Mouse (Mus musculus): Measurements from ENCODE around the gene Csnk1g2. TPM values are rescaled to one million over a fixed set of nuclear protein-coding genes. Genes with fewer than 3 reads are reported as not detected.
"Not testable (repeated sequence)": the region's sequence is repeated elsewhere in the genome, so short reads cannot be mapped to it uniquely, and the experiment has no call there.

The Csnk1g2 gene
- total and polyA plus RNA-seq, 2 experiments from 2014 or later = 94.1 to 127 TPM

DNA sequence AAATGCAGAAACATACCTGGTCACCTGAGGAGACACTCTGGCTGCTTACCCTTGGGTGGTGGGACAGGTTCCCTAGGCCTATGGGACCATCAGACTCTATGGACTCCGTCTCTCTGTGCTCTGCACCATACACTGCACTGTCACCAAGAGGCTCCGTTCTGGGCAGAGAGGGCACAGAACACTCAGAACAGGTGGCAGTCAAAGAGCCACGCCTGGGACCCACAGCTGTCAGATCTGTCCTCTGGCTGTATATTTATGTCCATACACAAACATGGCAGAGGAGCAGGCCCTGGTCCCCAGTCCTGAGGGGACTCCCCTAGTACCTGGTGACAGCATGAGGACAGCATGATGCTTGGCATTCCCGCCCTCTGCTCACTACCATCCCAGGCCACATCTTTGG lies 3.1 kb downstream of the Csnk1g2 start:
- WGBS = 92% methylated on average over 4 of the region's 4 CpGs
- peaks cover 22% of the 10 kb centered on the region; the same call in 1 of the 2 replicates for H3K4me1 ChIP-seq (ENCODE audit: insufficient read depth)
- H3K4me2 ChIP-seq (ENCODE audit: low read depth) = no peak overlapping the region
- H3K4me3 ChIP-seq (ENCODE audit: low read depth, low read length) = no peak overlapping the region
- ATAC-seq (no peak), DNase-seq (no peak)
- H3K9me3 ChIP-seq (ENCODE audit: low read length) = no peaks in the 10 kb centered on the region
- no peaks in the 10 kb centered on the region for H3K27me3 ChIP-seq (ENCODE audit: insufficient read depth, low read length)
- H3K9ac ChIP-seq = no peak overlapping the region
- no peak overlapping the region for H3K27ac ChIP-seq (ENCODE audit: low read depth, low read length)
- TF ChIP-seq CTCF (IDR thresholded peaks at IDR 0.05; ENCODE audit: low read depth) = no peak
- peaks cover 4% of the 10 kb centered on the region; the same call in 1 of the 2 replicates for H3K36me3 ChIP-seq (ENCODE audit: insufficient read depth)

- WGBS = 66% methylated on average over 2 of the region's 2 CpGs
- H3K4me1 ChIP-seq (ENCODE audit: insufficient read depth) = peaks cover 16% of the 10 kb centered on the region; the same call in 1 of the 2 replicates
- H3K4me2 ChIP-seq (ENCODE audit: low read depth) = no peak overlapping the region
- no peak for TF ChIP-seq CTCF (IDR thresholded peaks at IDR 0.05; ENCODE audit: low read depth)
- DNase-seq = no peak
- no peak overlapping the region for H3K4me3 ChIP-seq (ENCODE audit: low read depth, low read length)
- ATAC-seq = no peak
- no peak overlapping the region for H3K9ac ChIP-seq
- H3K36me3 ChIP-seq (ENCODE audit: insufficient read depth) = peaks cover 4% of the 10 kb centered on the region; the same call in 1 of the 2 replicates
- no peaks in the 10 kb centered on the region for H3K9me3 ChIP-seq (ENCODE audit: low read length)
- no peak overlapping the region for H3K27ac ChIP-seq (ENCODE audit: low read depth, low read length)
- no peaks in the 10 kb centered on the region for H3K27me3 ChIP-seq (ENCODE audit: insufficient read depth, low read length)
Measured at GRCm38 (mm10) chr10:80627685-80628084, 5.0 kb downstream of the Csnk1g2 start.

DNA sequence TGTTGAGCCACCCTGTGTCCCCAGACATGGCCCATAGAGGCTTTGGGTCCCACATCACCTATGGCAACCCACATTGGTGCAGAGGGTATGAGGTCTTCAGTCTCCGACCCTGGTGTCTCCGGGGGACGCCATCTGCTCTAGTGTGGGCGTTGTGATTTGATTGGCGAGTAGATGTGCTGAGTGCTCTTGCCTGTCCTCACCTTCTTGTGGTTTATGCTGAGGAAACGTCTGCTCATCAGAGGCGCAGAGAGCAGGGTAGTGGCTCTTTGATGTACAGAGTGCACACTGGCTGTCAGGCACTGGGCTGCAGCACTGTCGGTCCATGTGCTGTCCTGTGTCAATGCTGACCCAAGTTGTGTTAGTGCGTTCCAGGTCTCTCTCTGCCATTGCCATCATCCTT lies 6.3 kb downstream of the Csnk1g2 start:
- Histone ChIP-seq H3K4me3 (ENCODE audit: low read depth, low read length) (no peak overlapping the region), H3K9me3 (ENCODE audit: low read length) (no peaks in the 10 kb centered on the region), H3K4me1 (ENCODE audit: insufficient read depth) (0 out of 2 replicates have a peak, but pooled peaks cover 8% of the 10 kb centered on the region), H3K36me3 (ENCODE audit: insufficient read depth) (peaks cover 5% of the 10 kb centered on the region), H3K27me3 (ENCODE audit: insufficient read depth, low read length) (no peaks in the 10 kb centered on the region), H3K27ac (ENCODE audit: low read depth, low read length) (no peak overlapping the region), H3K4me2 (ENCODE audit: low read depth) (no peak overlapping the region), H3K9ac (no peak overlapping the region)
- WGBS = 92% methylated on average over 9 of the region's 9 CpGs
- DNase-seq = no peak
- no peak for ATAC-seq
- TF ChIP-seq CTCF (IDR thresholded peaks at IDR 0.05; ENCODE audit: low read depth) = no peak

DNA sequence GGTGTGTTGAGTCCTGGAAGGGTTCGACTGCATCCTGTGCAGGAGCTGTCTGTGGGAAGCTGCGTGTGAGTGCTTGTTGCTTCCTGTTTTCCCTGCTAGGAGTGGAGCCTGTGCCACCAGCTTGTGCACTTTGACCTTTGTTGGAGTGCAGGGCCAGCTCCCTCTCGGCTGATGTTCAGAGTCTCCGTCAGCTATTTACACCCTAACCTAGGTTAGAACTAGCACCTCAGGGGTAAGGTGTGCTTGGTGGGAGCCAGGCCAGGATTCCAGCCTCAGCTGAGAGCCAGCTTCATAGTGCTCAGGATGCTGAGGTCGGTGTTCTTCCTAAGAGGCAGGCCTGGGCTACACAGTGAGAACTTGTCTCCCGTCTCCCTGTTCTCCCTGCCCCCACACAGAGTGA lies 12.7 kb downstream of the Csnk1g2 start:
- no peak for DNase-seq
- H3K27ac ChIP-seq (ENCODE audit: low read depth, low read length) = no peak overlapping the region
- TF ChIP-seq CTCF (IDR thresholded peaks at IDR 0.05; ENCODE audit: low read depth) = no peak
- H3K4me3 ChIP-seq (ENCODE audit: low read depth, low read length) = no peak overlapping the region
- H3K9ac ChIP-seq = no peak overlapping the region
- no peaks in the 10 kb centered on the region for H3K9me3 ChIP-seq (ENCODE audit: low read length)
- H3K36me3 ChIP-seq (ENCODE audit: insufficient read depth) = peaks cover 63% of the 10 kb centered on the region
- no peak overlapping the region for H3K4me2 ChIP-seq (ENCODE audit: low read depth)
- H3K4me1 ChIP-seq (ENCODE audit: insufficient read depth) = no peaks in the 10 kb centered on the region
- WGBS = 92% methylated on average over 6 of the region's 6 CpGs
- no peaks in the 10 kb centered on the region for H3K27me3 ChIP-seq (ENCODE audit: insufficient read depth, low read length)
- ATAC-seq = no peak

- TF ChIP-seq CTCF (IDR thresholded peaks at IDR 0.05; ENCODE audit: low read depth) = no peak
- H3K9ac ChIP-seq = no peak overlapping the region
- DNase-seq = no peak
- no peaks in the 10 kb centered on the region for H3K27me3 ChIP-seq (ENCODE audit: insufficient read depth, low read length)
- 94% methylated on average over 10 of the region's 10 CpGs for WGBS
- no peak overlapping the region for H3K27ac ChIP-seq (ENCODE audit: low read depth, low read length)
- ATAC-seq = no peak
- H3K36me3 ChIP-seq (ENCODE audit: insufficient read depth) = peaks cover 57% of the 10 kb centered on the region
- H3K4me3 ChIP-seq (ENCODE audit: low read depth, low read length) = no peak overlapping the region
- no peak overlapping the region for H3K4me2 ChIP-seq (ENCODE audit: low read depth)
- H3K9me3 ChIP-seq (ENCODE audit: low read length) = no peaks in the 10 kb centered on the region
- no peaks in the 10 kb centered on the region for H3K4me1 ChIP-seq (ENCODE audit: insufficient read depth)
Measured at GRCm38 (mm10) chr10:80646936-80647335, 24.3 kb downstream of the Csnk1g2 start.

- DNase-seq; H3K27ac ChIP-seq (ENCODE audit: low read depth, low read length); H3K27me3 ChIP-seq (ENCODE audit: insufficient read depth, low read length); H3K9me3 ChIP-seq (ENCODE audit: low read length); H3K4me1 ChIP-seq (ENCODE audit: insufficient read depth); H3K4me2 ChIP-seq (ENCODE audit: low read depth); H3K9ac ChIP-seq; H3K4me3 ChIP-seq (ENCODE audit: low read depth, low read length); ATAC-seq: not testable (repeated sequence)
- WGBS = 90% methylated on average over 6 of the region's 6 CpGs
- peaks cover 30% of the 10 kb centered on the region for H3K36me3 ChIP-seq (ENCODE audit: insufficient read depth)
Measured at GRCm38 (mm10) chr10:80649910-80650309, 27.3 kb downstream of the Csnk1g2 start.

- peaks cover 25% of the 10 kb centered on the region for H3K36me3 ChIP-seq (ENCODE audit: insufficient read depth)
- no peak overlapping the region for H3K9ac ChIP-seq
- peaks cover 6% of the 10 kb centered on the region for H3K4me1 ChIP-seq (ENCODE audit: insufficient read depth)
- DNase-seq (no peak), ATAC-seq (no peak)
- no peak overlapping the region for H3K4me2 ChIP-seq (ENCODE audit: low read depth)
- no peak overlapping the region for H3K4me3 ChIP-seq (ENCODE audit: low read depth, low read length)
- 95% methylated on average over 10 of the region's 10 CpGs for WGBS
- no peak for TF ChIP-seq CTCF (IDR thresholded peaks at IDR 0.05; ENCODE audit: low read depth)
- H3K9me3 ChIP-seq (ENCODE audit: low read length) = no peaks in the 10 kb centered on the region
- no peak overlapping the region for H3K27ac ChIP-seq (ENCODE audit: low read depth, low read length)
- no peaks in the 10 kb centered on the region for H3K27me3 ChIP-seq (ENCODE audit: insufficient read depth, low read length)
Measured at GRCm38 (mm10) chr10:80650392-80650791, 27.8 kb downstream of the Csnk1g2 start.
